Mouse (Mus musculus) heart, embryonic 14.5 days (tissue): ENCODE data around the gene Helz. TPM values are rescaled to one million over a fixed set of nuclear protein-coding genes. Genes with fewer than 3 reads are reported as not detected.
"Not testable (repeated sequence)": the region's sequence is repeated elsewhere in the genome, so short reads cannot be mapped to it uniquely, and the experiment has no call there.

ENCODE experiments used
- ATAC-seq: fragments of 200-750 bp; cut with Nextera tagmentation; 2 replicates; pipeline ENCODE4 v1.8.0; 2017; ENCODE audit warnings: low read depth, moderate TSS enrichment; ENCODE audit not compliant: insufficient number of reproducible peaks, insufficient read depth, low FRiP score
- H3K27ac ChIP-seq, 2 experiments: fragments of 200-500 bp in 1 of 2; fragments of 300-500 bp in 1 of 2; sonication (generic) in 1 of 2; replicated peaks in 1 of 2; 2 replicates each; pipeline ENCODE4 v1.5.1; 2012 to 2014; ENCODE audit warnings: low read depth in 2 of 2, low read length in 2 of 2, control low read depth in 1 of 2, mild to moderate bottlenecking in 1 of 2, mixed read lengths in 1 of 2; ENCODE audit not compliant: control insufficient read depth in 1 of 2, insufficient read depth in 1 of 2
- H3K27me3 ChIP-seq: fragments of 300-500 bp; sonication (generic); 2 replicates; pipeline ENCODE4 v1.6.1; 2014; ENCODE audit warnings: mild to moderate bottlenecking, low read length, control low read depth; ENCODE audit not compliant: control insufficient read depth, insufficient read depth
- H3K36me3 ChIP-seq: fragments of 300-500 bp; sonication (generic); 2 replicates; pipeline ENCODE4 v1.6.1; 2014; ENCODE audit warnings: mild to moderate bottlenecking, control low read depth, low read length, mixed read lengths; ENCODE audit not compliant: control insufficient read depth, insufficient read depth
- H3K4me1 ChIP-seq, 2 experiments: fragments of 200-500 bp in 1 of 2; fragments of 300-500 bp in 1 of 2; sonication (generic) in 1 of 2; 2 replicates each; pipeline ENCODE4 v1.6.1; 2012 to 2014; ENCODE audit warnings: low read length in 2 of 2, control low read depth in 1 of 2, mixed read lengths in 1 of 2; ENCODE audit not compliant: control insufficient read depth in 2 of 2, insufficient read depth in 2 of 2
- H3K4me2 ChIP-seq: fragments of 300-500 bp; sonication (generic); 2 replicates; pipeline ENCODE4 v1.6.1; 2014; ENCODE audit warnings: mild to moderate bottlenecking, low read length
- H3K4me3 ChIP-seq, 2 experiments: fragments of 200-500 bp in 1 of 2; fragments of 300-500 bp in 1 of 2; sonication (generic) in 1 of 2; 2 replicates each; pipeline ENCODE4 v1.5.1; 2012 to 2014; ENCODE audit warnings: low read length in 2 of 2, mild to moderate bottlenecking in 2 of 2, control low read depth in 1 of 2, low read depth in 1 of 2, moderate library complexity in 1 of 2; ENCODE audit not compliant: control insufficient read depth in 1 of 2, insufficient read depth in 1 of 2
- H3K9ac ChIP-seq: fragments of 300-500 bp; sonication (generic); 2 replicates; pipeline ENCODE4 v1.6.1; 2014; ENCODE audit warnings: mild to moderate bottlenecking, low read length
- H3K9me3 ChIP-seq: fragments of 300-500 bp; sonication (generic); 2 replicates; pipeline ENCODE4 v1.6.1; 2016; ENCODE audit warnings: low read length, control low read depth; ENCODE audit not compliant: control insufficient read depth
- WGBS: fragments of 180-500 bp; shearing (Covaris S2); extraction: QIAGEN DNeasy Blood & Tissue Kit; methylation state at CpG from one replicate; pipeline ENCODE4 v1.1.7; 2014; 5-methylcytosine and 5-hydroxymethylcytosine counted together
- polyA plus RNA-seq: library from polyadenylated mRNA; unstranded; fragments of >200 nt; fragmentation: Nextera tagmentation; extraction: Ambion mirVana; gene quantifications from 2 replicates; pipeline ENCODE4 v1.2.1, GENCODE M21; 2014

Helz gene
- 17.5 and 18.7 TPM in 2 replicates for polyA plus RNA-seq

DNA sequence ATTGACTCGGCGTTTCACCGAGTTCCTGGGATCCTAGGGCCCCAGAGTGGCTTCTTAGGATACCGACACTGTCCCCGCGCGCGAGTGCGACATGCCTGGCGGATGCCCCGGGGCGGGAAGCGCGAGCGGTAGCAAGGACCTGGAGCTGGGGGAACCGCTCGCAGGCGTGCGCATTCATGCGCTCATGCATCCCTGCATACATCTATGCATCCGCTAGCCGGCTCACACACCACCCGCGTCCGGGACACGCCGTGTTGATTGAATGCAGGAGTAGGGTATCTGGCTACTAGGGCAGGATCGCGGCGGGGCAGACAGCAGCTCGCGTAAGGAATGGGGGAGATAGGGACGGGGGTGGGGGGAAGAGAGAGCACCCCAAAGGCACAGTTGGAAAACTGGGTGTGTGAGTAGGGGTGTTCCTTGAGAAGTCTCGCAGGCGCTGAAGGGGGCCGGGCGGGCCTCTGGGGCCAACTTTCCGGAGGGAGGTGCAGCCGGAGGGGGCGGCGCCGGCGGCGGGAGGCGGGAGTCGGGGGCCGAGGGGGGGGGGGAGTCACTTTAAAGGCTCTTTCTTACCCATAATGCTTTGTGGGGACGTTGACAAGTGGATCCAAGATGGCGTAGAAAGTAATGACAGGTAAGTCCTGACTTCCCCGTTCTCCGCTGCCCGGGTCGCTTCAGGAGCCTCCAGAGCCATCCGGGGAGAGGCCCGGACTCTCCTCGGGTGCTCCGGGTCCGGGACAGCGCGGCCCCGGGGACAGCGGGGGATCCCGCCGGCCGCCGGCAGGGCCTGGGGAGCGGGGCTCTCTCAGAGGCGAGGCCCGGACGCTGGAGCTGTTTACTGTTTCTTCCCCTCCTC, at the start of gene Helz:
TSS of gene Helz (plus strand) at position 580 of the 853 bp plus-strand sequence.
- Histone ChIP-seq H3K4me2 (peak within 1 kb of the TSS; percentile 100), H3K9ac (peak within 1 kb of the TSS; percentile 97), H3K27ac (peak within 1 kb of the TSS; percentile 57 to 81), H3K4me1 (peaks cover 4 to 30% of the 10 kb centered on the region in 2 experiments; a peak in 3 of 4 replicates), H3K9me3 (no peaks in the 10 kb centered on the region), H3K27me3 (no peaks in the 10 kb centered on the region), H3K4me3 (peak within 1 kb of the TSS; percentile 96 to 99), H3K36me3 (peaks cover 32% of the 10 kb centered on the region)
- under 1% methylated on average over 68 of the region's 70 CpGs for WGBS
- ATAC-seq, result peak; percentile 63

- ATAC-seq, result no peak
- WGBS, result 81% methylated on average over 8 of the region's 8 CpGs
- H3K36me3 ChIP-seq, result peaks cover 23% of the 10 kb centered on the region
- no peak overlapping the region for H3K9ac ChIP-seq
- H3K4me3 ChIP-seq, result no peak overlapping the region
- H3K27ac ChIP-seq, result no peak overlapping the region
- H3K4me2 ChIP-seq, result no peak overlapping the region
- H3K4me1 ChIP-seq, result no peaks in the 10 kb centered on the region
- H3K27me3 ChIP-seq, result no peaks in the 10 kb centered on the region
- no peaks in the 10 kb centered on the region for H3K9me3 ChIP-seq
These were observed 44.9 kb upstream of the Helz start for GRCm38 (mm10) chr11:107502801-107503200.

DNA sequence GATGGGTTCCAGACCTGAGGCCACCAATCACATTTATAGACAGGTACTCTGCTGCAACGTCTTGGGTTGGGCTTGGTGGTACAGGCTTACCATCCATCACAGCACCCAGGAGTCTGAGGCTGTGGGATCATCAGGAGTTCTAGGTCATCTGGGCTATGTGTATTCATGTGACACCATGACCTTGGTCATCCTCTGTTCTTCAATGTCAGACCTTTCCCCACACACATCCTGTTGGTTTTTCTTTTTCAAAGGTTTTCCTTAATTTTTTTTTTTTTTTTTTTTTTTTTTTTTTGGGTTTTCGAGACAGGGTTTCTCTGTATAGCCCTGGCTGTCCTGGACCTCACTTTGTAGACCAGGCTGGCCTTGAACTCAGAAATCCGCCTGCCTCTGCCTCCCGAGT, 43.4 kb upstream of the Helz start:
- H3K27ac ChIP-seq, H3K36me3 ChIP-seq, H3K9ac ChIP-seq, H3K4me3 ChIP-seq, H3K4me1 ChIP-seq, H3K27me3 ChIP-seq, ATAC-seq, H3K9me3 ChIP-seq, H3K4me2 ChIP-seq: not testable (repeated sequence)
- WGBS, result 86% methylated on average over 3 of the region's 4 CpGs

DNA sequence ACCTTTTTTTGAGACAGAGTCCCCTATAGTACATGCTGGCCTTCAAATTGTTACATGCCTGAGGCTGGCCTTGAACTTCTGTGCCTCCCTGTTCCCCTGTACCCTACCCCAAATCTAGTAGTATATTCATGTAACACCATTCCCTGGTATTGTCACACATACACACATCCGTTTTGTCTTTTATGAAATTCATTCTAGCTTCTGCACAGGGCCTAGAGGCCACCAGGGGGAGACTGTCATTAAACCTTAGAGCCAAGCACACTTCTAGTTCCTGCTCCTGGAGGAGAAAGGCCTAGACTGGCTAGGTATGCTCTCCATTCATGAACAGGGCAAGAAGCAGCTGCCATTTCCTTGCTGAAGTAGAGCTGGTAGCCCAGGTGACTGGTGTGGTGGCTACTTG, 41.5 kb upstream of the Helz start:
- H3K27me3 ChIP-seq, result no peaks in the 10 kb centered on the region
- H3K36me3 ChIP-seq, result no peaks in the 10 kb centered on the region
- no peak for ATAC-seq
- no peak overlapping the region for H3K4me2 ChIP-seq
- peaks cover 6 to 7% of the 10 kb centered on the region in 2 experiments; a peak in 3 of 4 replicates for H3K4me1 ChIP-seq
- H3K27ac ChIP-seq, result no peak overlapping the region
- no peak overlapping the region for H3K9ac ChIP-seq
- H3K4me3 ChIP-seq, result no peak overlapping the region
- 71% methylated on average over 1 of the region's 1 CpGs for WGBS
- H3K9me3 ChIP-seq, result no peaks in the 10 kb centered on the region

DNA sequence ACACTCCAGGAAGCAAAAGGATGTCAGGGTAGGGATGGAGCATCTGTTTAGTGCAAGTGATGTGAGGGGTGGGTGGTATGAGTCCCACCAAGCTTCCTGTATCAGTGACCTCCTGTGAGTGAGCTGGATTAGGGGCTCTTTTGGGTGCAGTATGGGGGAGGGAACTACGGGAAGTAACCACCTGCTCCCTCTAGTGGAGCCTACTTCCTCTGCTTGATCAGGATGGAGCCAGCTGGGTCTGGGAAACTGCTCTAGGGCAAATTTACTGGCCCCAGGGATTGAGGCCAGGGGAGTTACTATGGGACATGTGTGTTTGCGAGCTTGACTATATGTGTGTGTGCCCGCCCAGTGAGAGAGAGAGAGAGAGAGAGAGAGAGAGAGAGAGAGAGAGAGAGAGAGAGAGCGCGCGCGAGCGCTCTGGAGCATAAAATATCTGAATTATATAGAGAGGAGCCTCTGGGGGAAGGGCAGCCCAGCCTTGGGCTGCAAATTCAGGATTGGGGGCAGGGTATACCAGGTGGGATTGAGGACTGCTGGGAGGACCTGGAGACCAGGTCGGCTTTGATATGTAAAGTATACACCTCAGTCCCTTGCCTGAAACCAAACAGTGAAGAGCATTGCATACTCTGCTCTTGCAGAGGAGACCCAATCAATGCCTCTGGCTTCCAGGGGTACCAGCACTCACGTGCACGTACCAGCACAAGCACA, 37.9 kb upstream of the Helz start:
- H3K4me2 ChIP-seq, result peak overlapping the region; percentile 53
- no peak overlapping the region for H3K9ac ChIP-seq
- WGBS, result 15% methylated on average over 11 of the region's 11 CpGs
- no peaks in the 10 kb centered on the region for H3K9me3 ChIP-seq
- H3K27ac ChIP-seq, result no peak overlapping the region
- no peak overlapping the region for H3K4me3 ChIP-seq
- H3K27me3 ChIP-seq, result no peaks in the 10 kb centered on the region
- peaks cover 11 to 13% of the 10 kb centered on the region in 2 experiments; a peak in 3 of 4 replicates for H3K4me1 ChIP-seq
- ATAC-seq, result no peak
- H3K36me3 ChIP-seq, result no peaks in the 10 kb centered on the region

DNA sequence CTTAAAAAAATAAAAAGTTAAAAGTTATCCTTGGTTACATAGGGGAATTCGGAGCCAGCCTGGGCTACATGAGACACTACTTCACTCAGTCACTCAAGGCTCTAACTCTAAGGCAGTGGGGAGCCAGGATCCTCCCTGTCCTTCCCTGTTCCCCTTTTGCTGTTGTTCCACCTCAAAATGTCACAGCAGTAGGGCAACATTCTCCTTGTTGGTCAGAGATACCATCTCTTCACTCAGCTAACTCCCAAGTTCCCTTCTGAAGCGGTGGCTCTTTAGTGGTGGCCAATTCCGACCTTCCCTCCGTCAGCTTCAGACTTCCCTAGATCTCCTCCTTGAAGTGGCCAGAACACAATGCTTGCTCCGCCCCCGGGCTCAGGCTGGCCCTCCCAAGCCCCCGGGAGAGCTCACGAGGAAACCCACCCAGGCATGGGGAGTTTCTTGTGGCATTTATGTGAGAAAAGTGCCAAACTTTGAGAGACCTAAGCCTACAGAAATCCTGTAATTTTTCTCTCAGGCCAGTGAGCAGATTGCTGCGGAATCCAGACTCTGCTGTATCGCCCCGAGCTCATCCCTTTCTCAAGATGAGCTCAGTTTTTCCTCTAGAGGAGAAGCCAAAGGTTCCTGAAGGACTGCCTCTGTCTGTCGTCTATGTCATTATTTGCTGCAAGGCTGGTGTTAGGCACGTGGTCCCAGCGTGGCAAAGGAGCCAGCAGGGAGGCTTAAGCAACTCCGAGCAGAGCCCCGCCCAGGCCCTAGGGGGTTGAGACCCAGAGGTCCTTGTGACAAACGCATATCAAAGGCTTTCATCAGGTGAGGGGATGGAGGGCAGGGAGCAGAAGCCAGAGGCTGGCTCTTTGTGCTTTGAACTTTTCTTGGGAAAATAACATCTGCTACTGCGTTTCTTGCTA, 37.1 kb upstream of the Helz start:
- no peaks in the 10 kb centered on the region for H3K36me3 ChIP-seq
- peak overlapping the region in 1 of 2 experiments; percentile 8; a peak in 1 of 4 replicates for H3K4me3 ChIP-seq
- H3K27ac ChIP-seq, result no peak overlapping the region
- no peaks in the 10 kb centered on the region for H3K9me3 ChIP-seq
- peak overlapping the region; percentile 53 for H3K4me2 ChIP-seq
- no peak for ATAC-seq
- H3K9ac ChIP-seq, result no peak overlapping the region
- 3% methylated on average over 18 of the region's 18 CpGs for WGBS
- no peaks in the 10 kb centered on the region for H3K27me3 ChIP-seq
- peaks cover 11 to 13% of the 10 kb centered on the region in 2 experiments; a peak in 3 of 4 replicates for H3K4me1 ChIP-seq

- 50% methylated on average over 5 of the region's 5 CpGs for WGBS
- not testable (repeated sequence) for H3K27ac ChIP-seq
These were observed 35.8 kb upstream of the Helz start for GRCm38 (mm10) chr11:107511954-107512353.

More at GRCm38 (mm10) chr11:107511954-107512353, 35.8 kb upstream of the Helz start:
- not testable (repeated sequence) for ATAC-seq, H3K4me2 ChIP-seq, H3K27me3 ChIP-seq, H3K36me3 ChIP-seq, H3K9me3 ChIP-seq, H3K9ac ChIP-seq, H3K4me3 ChIP-seq
- H3K4me1 ChIP-seq, result peaks cover 11 to 13% of the 10 kb centered on the region in 2 experiments; a peak in 3 of 4 replicates
